Comparison of ENCODE assay signal across 8 mouse cellular contexts in genomic region chr10:22732181-22732580, GRCm38 (mm10). TPM values are rescaled to one million over a fixed set of nuclear protein-coding genes. Genes with fewer than 3 reads are reported as not detected.
A peak's percentile ranks its signal among the peaks of the same experiment; 100 is the strongest.
DNase-seq lines count a peak whose midpoint lies in the region; ATAC-seq and TF ChIP-seq lines count a peak whose summit lies in the region.

No protein-coding gene starts in this region.

- no peak for TF ChIP-seq POLR2A in cerebellum, adult 2 months (IDR thresholded peaks at IDR 0.05; ENCODE audit: borderline replicate concordance, insufficient read depth, low read length)

- H3K27me3 ChIP-seq in cerebellum, adult 2 months (ENCODE audit: control insufficient read depth, insufficient read depth, low read length) = no peaks in the 10 kb centered on the region
- no peaks in the 10 kb centered on the region for H3K27me3 ChIP-seq in limb, embryonic 11.5 days (ENCODE audit: control insufficient read depth, insufficient read depth, low read length)

- DNase-seq in cerebellum, adult 2 months = no peak
- DNase-seq in cerebellum, postnatal 25 days = no peak
- DNase-seq in thymus, postnatal 0 days (ENCODE audit: low spot score) = peak; percentile 16
- DNase-seq in thymus, postnatal 10 days (ENCODE audit: low spot score in 2 of 2) = no peak
- no peak for DNase-seq in limb, embryonic 11.5 days (ENCODE audit: low spot score)
- DNase-seq in natural killer cell, adult 2 months (ENCODE audit: low spot score in 2 of 2) = peak; percentile 11 to 25
- no peak for DNase-seq in adipocyte (ENCODE audit: low spot score)

- peaks cover under 1% of the 10 kb centered on the region; the same call in 1 of the 2 replicates for H3K4me1 ChIP-seq in cerebellum, adult 2 months (ENCODE audit: control insufficient read depth, insufficient read depth, low read length)
- H3K4me1 ChIP-seq in limb, embryonic 11.5 days (ENCODE audit: control insufficient read depth, insufficient read depth, low read length) = peaks cover 7% of the 10 kb centered on the region

- peak overlapping the region; percentile 87 for H3K4me2 ChIP-seq in limb, embryonic 11.5 days (ENCODE audit: low read depth, severe bottlenecking)

- H3K27ac ChIP-seq in cerebellum, adult 2 months (ENCODE audit: insufficient read depth, low read length) = peak overlapping the region; percentile 90
- H3K27ac ChIP-seq in limb, embryonic 11.5 days (replicated peaks; ENCODE audit: low read depth, low read length) = no peak overlapping the region

- H3K36me3 ChIP-seq in limb, embryonic 11.5 days (ENCODE audit: control insufficient read depth, insufficient read depth, low read length) = no peaks in the 10 kb centered on the region

- no peaks in the 10 kb centered on the region for H3K9me3 ChIP-seq in limb, embryonic 11.5 days (ENCODE audit: control insufficient read depth, low read length)

- peak overlapping the region; percentile 96; the same call in 1 of the 2 replicates for H3K9ac ChIP-seq in limb, embryonic 11.5 days (ENCODE audit: low read length)

- WGBS in cerebellum, adult 2 months = 51% methylated on average over 10 of the region's 10 CpGs
- 61% methylated on average over 10 of the region's 10 CpGs for WGBS in limb, embryonic 11.5 days

- H3K4me3 ChIP-seq in cerebellum, adult 2 months (replicated peaks; ENCODE audit: insufficient read depth, low read depth, low read length) = peak overlapping the region; percentile 87
- H3K4me3 ChIP-seq in limb, embryonic 11.5 days (ENCODE audit: low read depth, low read length) = peak overlapping the region; percentile 95

- no peak for ATAC-seq in limb, embryonic 11.5 days (ENCODE audit: insufficient number of reproducible peaks, low FRiP score, low TSS enrichment, low read depth)
- no peak for ATAC-seq in erythroid progenitor cell, adult 5-6 weeks (replicated peaks; ENCODE audit: low FRiP score, poor library complexity, severe bottlenecking)

- TF ChIP-seq CTCF in cerebellum, adult 2 months (IDR thresholded peaks at IDR 0.05; ENCODE audit: borderline replicate concordance, insufficient read depth, low read depth, low read length) = no peak

RNA-seq across cellular contexts. Expression of gene Tbpl1, which starts 0.4 kb away (rescaled TPM):
- 57.6 and 64.2 TPM in 2 replicates for polyA plus RNA-seq in cerebellum, adult 2 months (2012; rRNA removed)
- 70.5 and 74.2 TPM in 2 replicates for polyA plus RNA-seq in thymus, postnatal 0 days (2015; fragmentation: Nextera tagmentation; extraction: Ambion mirVana)
- polyA plus RNA-seq in limb, embryonic 11.5 days (2014; fragmentation: Nextera tagmentation; extraction: Ambion mirVana) = 88.7 and 91.3 TPM in 2 replicates
- total RNA-seq in erythroid progenitor cell, adult 5-6 weeks (2015; ENCODE audit: low replicate concordance) = 18.7 and 20.5 TPM in 2 replicates
- total RNA-seq in erythroid progenitor cell, adult 5-6 weeks (2017; ENCODE audit: low replicate concordance) = 16.3 and 21.1 TPM in 2 replicates

Comparison
In these comparisons a context has a peak if more than half of its experiments do, and no peak if none do; other contexts are left out.
1. DNase-seq: peak in thymus, postnatal 0 days (single experiment) and natural killer cell, adult 2 months (2 of 2); none in cerebellum, adult 2 months (0 of 2), cerebellum, postnatal 25 days (0 of 2), thymus, postnatal 10 days (0 of 2), limb, embryonic 11.5 days (single experiment) and adipocyte (single experiment).